Mouse (Mus musculus) midbrain, embryonic 10.5 days (tissue): ENCODE measurements around the gene Capzb. TPM values are rescaled to one million over a fixed set of nuclear protein-coding genes. Genes with fewer than 3 reads are reported as not detected.

Source experiments
- DNase-seq: peaks from one replicate; pipeline ENCODE4 v3.0.0-alpha.2; 2017; ENCODE audit warnings: low spot score
- H3K27ac ChIP-seq: fragments of 300-500 bp; sonication (generic); replicated peaks from 2 replicates; pipeline ENCODE4 v1.5.1; 2016; ENCODE audit warnings: mild to moderate bottlenecking
- H3K27me3 ChIP-seq: fragments of 300-500 bp; sonication (generic); 2 replicates; pipeline ENCODE4 v1.6.1; 2016; ENCODE audit warnings: low read depth, mild to moderate bottlenecking; ENCODE audit not compliant: poor library complexity, severe bottlenecking
- H3K36me3 ChIP-seq: fragments of 300-500 bp; sonication (generic); 2 replicates; pipeline ENCODE4 v1.6.1; 2016; ENCODE audit warnings: mild to moderate bottlenecking, moderate library complexity
- H3K4me1 ChIP-seq: fragments of 300-500 bp; sonication (generic); 2 replicates; pipeline ENCODE4 v1.6.1; 2016
- H3K4me3 ChIP-seq: fragments of 300-500 bp; sonication (generic); 2 replicates; pipeline ENCODE4 v1.5.1; 2016; ENCODE audit warnings: mild to moderate bottlenecking, moderate library complexity
- H3K9me3 ChIP-seq: fragments of 300-500 bp; sonication (generic); replicated peaks from 2 replicates; pipeline ENCODE4 v1.6.1; 2016; ENCODE audit warnings: mild to moderate bottlenecking
- WGBS: fragments of 180-500 bp; shearing (Covaris S2); methylation state at CpG from one replicate; pipeline ENCODE4 v1.1.7; 2016; 5-methylcytosine and 5-hydroxymethylcytosine counted together
- polyA plus RNA-seq: library from polyadenylated mRNA; unstranded; fragments of >200 nt; fragmentation: Nextera tagmentation; extraction: Ambion mirVana; gene quantifications from 2 replicates; pipeline ENCODE4 v1.2.1, GENCODE M21; 2016

Capzb gene
- polyA plus RNA-seq, 1 experiment from 2014 or later, result 330 TPM

DNA sequence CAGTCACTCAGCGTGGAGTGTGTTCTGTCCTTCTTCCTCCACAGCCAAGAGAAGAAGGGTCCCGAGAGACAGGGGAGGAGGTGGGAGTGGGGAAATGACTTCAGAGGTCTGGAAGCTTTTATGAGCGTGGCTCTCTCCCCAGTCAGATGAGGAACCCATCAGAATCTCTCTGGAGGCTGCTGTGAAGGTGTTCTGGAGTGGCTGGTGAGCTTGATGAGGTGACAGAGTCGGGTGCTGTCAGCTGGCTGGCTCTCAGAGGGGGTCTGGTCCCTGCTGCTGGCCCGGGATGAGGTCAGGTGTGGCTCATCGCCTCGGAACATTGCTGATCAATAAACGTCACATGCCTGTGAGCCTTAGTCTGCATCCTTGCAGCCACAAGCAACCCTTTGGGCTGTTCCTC lies 25.6 kb upstream of the Capzb start:
- Histone ChIP-seq H3K9me3 (no peaks in the 10 kb centered on the region), H3K4me1 (peaks cover 11% of the 10 kb centered on the region), H3K27ac (no peak overlapping the region), H3K4me3 (no peak overlapping the region), H3K27me3 (no peaks in the 10 kb centered on the region), H3K36me3 (no peaks in the 10 kb centered on the region)
- DNase-seq, result no peak
- 78% methylated on average over 8 of the region's 8 CpGs for WGBS

- Histone ChIP-seq H3K9me3 (no peaks in the 10 kb centered on the region), H3K4me1 (peaks cover 11% of the 10 kb centered on the region), H3K27ac (0 out of 2 replicates have a peak overlapping the region, but pooled peaks have one; percentile 13), H3K36me3 (no peaks in the 10 kb centered on the region), H3K27me3 (no peaks in the 10 kb centered on the region), H3K4me3 (no peak overlapping the region)
- WGBS, result 85% methylated on average over 15 of the region's 15 CpGs
- no peak for DNase-seq
Observed at GRCm38 (mm10) chr4:139168985-139169747, 23.5 kb upstream of the Capzb start.

DNA sequence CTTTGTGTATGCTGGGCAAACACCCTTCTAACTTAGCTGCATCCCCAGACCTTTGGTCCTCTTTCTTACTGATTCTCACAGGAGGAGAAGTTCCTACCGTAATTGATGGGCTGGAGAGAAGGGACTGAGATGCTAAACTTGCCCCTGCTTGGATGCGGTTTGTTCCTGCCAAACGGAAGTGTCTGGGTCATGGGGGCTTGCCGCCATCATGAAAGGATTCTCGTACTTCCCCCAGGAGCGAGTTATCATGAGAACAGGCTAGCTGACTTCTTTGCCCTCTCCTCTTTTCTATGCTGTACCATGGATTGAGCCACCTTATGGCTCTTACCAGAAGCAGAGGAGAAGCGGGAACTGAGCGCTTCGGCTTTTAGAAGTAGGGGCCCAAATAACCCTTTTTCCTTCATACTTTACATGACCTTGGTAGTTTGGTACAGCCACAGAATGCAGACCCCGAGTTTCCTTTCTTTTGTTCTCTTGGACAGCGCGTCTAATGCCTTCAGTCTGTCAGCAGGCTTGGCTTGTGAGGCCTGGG lies 22.9 kb upstream of the Capzb start:
- H3K4me1 ChIP-seq, result peaks cover 11% of the 10 kb centered on the region
- WGBS, result 70% methylated on average over 12 of the region's 12 CpGs
- 0 out of 2 replicates have a peak overlapping the region, but pooled peaks have one; percentile 13 for H3K27ac ChIP-seq
- H3K4me3 ChIP-seq, result no peak overlapping the region
- H3K9me3 ChIP-seq, result no peaks in the 10 kb centered on the region
- H3K36me3 ChIP-seq, result no peaks in the 10 kb centered on the region
- no peak for DNase-seq
- no peaks in the 10 kb centered on the region for H3K27me3 ChIP-seq

- WGBS, result 66% methylated on average over 20 of the region's 20 CpGs
- Histone ChIP-seq H3K4me1 (peaks cover 5% of the 10 kb centered on the region; the same call in 1 of the 2 replicates), H3K9me3 (peaks cover 9% of the 10 kb centered on the region), H3K4me3 (no peak overlapping the region), H3K27ac (no peak overlapping the region), H3K27me3 (no peaks in the 10 kb centered on the region), H3K36me3 (no peaks in the 10 kb centered on the region)
- no peak for DNase-seq
Observed at GRCm38 (mm10) chr4:139175061-139175971, 17.4 kb upstream of the Capzb start.

DNA sequence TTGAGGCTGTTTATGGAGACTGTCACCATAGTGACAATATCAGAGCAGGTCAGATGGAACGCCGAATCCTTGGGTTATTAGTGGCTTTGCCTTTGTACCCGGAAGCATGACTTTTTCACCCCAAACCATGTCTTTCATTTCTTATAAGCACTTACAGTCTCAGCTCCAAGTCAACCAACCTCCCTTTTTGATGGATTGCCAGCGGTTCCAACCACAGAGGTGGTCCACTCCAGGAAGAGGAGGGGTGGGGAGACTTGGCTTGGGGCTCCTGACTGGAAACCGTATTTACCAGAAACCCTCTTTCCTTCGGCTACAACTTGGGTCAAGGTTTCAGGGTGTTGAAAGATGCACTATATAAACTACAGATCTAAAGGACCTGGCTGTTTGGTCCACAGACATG lies 16.7 kb upstream of the Capzb start:
- WGBS, result 83% methylated on average over 6 of the region's 6 CpGs
- Histone ChIP-seq H3K9me3 (peaks cover 9% of the 10 kb centered on the region), H3K4me1 (peaks cover 4% of the 10 kb centered on the region; the same call in 1 of the 2 replicates), H3K36me3 (no peaks in the 10 kb centered on the region), H3K27me3 (no peaks in the 10 kb centered on the region), H3K4me3 (no peak overlapping the region), H3K27ac (no peak overlapping the region)
- DNase-seq, result no peak

DNA sequence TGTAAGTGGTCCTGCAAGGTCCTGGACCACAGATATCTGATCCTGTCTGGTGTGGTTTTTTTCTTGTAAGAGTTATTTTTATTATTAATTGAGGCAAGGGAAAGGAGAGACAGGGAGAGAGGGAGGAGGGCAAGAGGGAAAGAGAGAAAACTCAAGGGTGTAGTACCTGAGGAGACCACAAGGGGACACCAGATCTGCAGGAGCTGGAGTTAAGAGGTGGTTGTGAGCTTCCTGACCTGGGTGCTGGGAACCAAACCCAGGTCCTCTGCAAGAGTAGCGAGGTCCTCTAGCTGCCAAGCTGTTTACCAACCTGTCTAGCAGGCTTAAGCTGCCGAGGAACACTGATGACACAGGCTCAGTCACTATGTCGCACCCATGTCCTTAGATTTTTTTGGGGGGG lies 14.8 kb upstream of the Capzb start:
- H3K4me1 ChIP-seq, result peaks cover 4% of the 10 kb centered on the region; the same call in 1 of the 2 replicates
- H3K9me3 ChIP-seq, result peaks cover 9% of the 10 kb centered on the region
- H3K4me3 ChIP-seq, result no peak overlapping the region
- H3K36me3 ChIP-seq, result no peaks in the 10 kb centered on the region
- DNase-seq, result no peak
- 96% methylated on average over 3 of the region's 3 CpGs for WGBS
- H3K27me3 ChIP-seq, result no peaks in the 10 kb centered on the region
- H3K27ac ChIP-seq, result no peak overlapping the region

DNA sequence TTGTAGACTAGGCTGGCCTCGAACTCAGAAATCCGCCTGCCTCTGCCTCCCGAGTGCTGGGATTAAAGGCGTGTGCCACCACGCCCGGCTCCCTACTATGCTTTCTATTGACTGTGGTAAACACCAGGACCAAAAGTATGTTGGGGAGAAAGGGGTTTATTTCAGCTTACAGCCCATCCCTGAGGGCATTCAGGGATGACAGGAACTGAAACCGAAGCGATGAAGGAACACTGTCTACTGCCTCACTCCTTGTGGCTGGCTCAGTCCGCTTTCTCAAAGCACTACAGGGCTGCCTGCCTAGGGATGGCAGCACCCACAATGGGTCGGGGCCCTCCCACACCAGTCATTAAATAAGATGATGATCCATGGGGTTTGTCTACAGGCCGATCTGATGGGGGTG lies 14.3 kb upstream of the Capzb start:
- no peaks in the 10 kb centered on the region for H3K36me3 ChIP-seq
- 97% methylated on average over 11 of the region's 11 CpGs for WGBS
- H3K9me3 ChIP-seq, result peaks cover 9% of the 10 kb centered on the region
- no peaks in the 10 kb centered on the region for H3K27me3 ChIP-seq
- H3K4me3 ChIP-seq, result no peak overlapping the region
- H3K4me1 ChIP-seq, result peaks cover 4% of the 10 kb centered on the region; the same call in 1 of the 2 replicates
- no peak overlapping the region for H3K27ac ChIP-seq
- DNase-seq, result no peak

- Histone ChIP-seq H3K27ac (no peak overlapping the region), H3K36me3 (no peaks in the 10 kb centered on the region), H3K4me1 (peaks cover 4% of the 10 kb centered on the region; the same call in 1 of the 2 replicates), H3K27me3 (no peaks in the 10 kb centered on the region), H3K4me3 (no peak overlapping the region), H3K9me3 (peaks cover 9% of the 10 kb centered on the region)
- 72% methylated on average over 2 of the region's 2 CpGs for WGBS
- DNase-seq, result no peak
Observed at GRCm38 (mm10) chr4:139179218-139179617, 13.5 kb upstream of the Capzb start.

DNA sequence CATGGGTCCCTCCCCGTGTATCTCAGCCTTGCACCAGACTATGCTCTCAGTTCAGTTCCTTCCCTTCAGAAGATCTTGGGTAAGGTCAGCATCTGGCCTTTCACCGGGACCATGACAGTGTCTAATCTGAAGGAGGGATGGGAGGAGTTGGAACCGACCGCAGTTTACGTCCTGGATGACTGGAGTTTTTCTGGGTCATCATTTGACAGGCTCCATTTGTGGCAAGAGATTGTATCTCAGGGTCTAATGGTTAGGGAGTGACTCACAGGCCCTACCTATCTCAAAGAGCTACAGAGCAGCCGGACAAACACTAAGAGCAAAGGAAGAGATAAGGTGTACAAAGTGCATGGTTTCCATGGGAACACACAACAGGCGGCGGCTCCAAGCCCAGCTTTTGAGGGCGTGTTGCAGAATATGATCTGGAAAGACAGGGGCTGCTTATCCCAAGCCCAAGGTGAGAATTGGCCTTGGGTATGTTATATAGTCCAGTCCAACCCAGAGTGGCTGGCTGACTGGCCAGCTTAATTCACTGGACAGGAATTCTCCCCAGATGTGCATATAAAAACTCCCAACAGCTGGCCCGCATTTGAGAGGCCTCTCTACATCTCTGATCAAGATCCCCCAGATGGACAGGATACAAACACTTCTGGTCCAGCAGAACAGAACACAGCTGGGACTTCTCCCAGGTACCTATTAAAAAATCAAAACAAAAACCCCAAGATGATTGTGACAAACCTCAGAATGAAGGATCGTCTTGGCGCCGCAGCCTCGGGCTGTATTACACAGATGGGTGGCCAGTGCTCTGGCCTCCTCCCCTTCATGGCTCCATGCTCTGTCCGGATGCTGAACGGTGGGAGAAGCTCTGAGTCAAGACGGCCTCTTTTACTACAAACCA lies 12.7 kb upstream of the Capzb start:
- Histone ChIP-seq H3K27ac (no peak overlapping the region), H3K4me3 (no peak overlapping the region), H3K4me1 (peaks cover 4% of the 10 kb centered on the region; the same call in 1 of the 2 replicates), H3K27me3 (no peaks in the 10 kb centered on the region), H3K36me3 (no peaks in the 10 kb centered on the region), H3K9me3 (peaks cover 9% of the 10 kb centered on the region)
- DNase-seq, result no peak
- WGBS, result 87% methylated on average over 17 of the region's 17 CpGs

DNA sequence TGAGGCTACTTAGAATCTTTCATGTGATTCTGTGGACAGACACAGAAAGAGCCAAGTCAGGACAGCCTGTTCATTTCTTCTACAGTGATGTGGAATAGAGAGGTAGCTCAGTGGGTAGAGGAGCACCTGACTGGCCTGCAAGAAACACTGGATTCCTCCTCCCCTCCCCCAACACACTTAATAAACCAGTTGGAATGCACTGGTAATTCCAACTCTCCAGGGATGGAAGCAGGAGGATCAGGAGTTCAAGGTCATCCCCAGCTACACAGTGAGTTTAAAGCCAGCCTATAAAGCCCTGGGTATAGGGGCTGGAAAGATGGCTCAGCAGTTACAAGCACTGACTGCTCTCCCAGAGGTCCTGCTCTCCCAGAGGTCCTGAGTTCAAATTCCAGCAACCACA lies 10.2 kb upstream of the Capzb start:
- Histone ChIP-seq H3K4me3 (no peak overlapping the region), H3K27ac (no peak overlapping the region), H3K4me1 (no peaks in the 10 kb centered on the region), H3K9me3 (peaks cover 9% of the 10 kb centered on the region), H3K36me3 (no peaks in the 10 kb centered on the region), H3K27me3 (no peaks in the 10 kb centered on the region)
- no peak for DNase-seq

GRCm38 (mm10) chr4:139185766-139186442 lies 6.8 kb upstream of the Capzb start:
- Histone ChIP-seq H3K4me3 (no peak overlapping the region), H3K27me3 (no peaks in the 10 kb centered on the region), H3K9me3 (no peaks in the 10 kb centered on the region), H3K27ac (no peak overlapping the region), H3K4me1 (no peaks in the 10 kb centered on the region), H3K36me3 (no peaks in the 10 kb centered on the region)
- no peak for DNase-seq
- WGBS, result 87% methylated on average over 5 of the region's 5 CpGs
